In genomic region chr9:42240583-42240992, GRCm38 (mm10) we compare ENCODE assay signal across 7 mouse cellular contexts. TPM values are rescaled to one million over a fixed set of nuclear protein-coding genes. Genes with fewer than 3 reads are reported as not detected.
DNase-seq lines count a peak whose midpoint lies in the region; ATAC-seq and TF ChIP-seq lines count a peak whose summit lies in the region.

No protein-coding gene starts in this region.

- intact Hi-C loops in heart, postnatal 36 days (cut with DNase I): loop anchor here (1.0 to 10.0 kb wide), 4 partner anchors 78 to 1016 kb away; partner anchors contain the start of gene Sorl1

- no peak for ATAC-seq in embryonic facial prominence, embryonic 13.5 days (ENCODE audit: insufficient number of reproducible peaks, insufficient read depth, low FRiP score, low TSS enrichment, low read depth)
- ATAC-seq in lung, embryonic 14.5 days (ENCODE audit: insufficient read depth): no peak

- peak; percentile 56 for TF ChIP-seq CTCF in E14TG2a.4 (conservative IDR thresholded peaks at IDR 0.05; ENCODE audit: low read length)
- TF ChIP-seq CTCF in lung, embryonic 14.5 days (IDR thresholded peaks at IDR 0.05; ENCODE audit: low read depth): peak; percentile 82

- peaks cover 2% of the 10 kb centered on the region; the same call in 1 of the 2 replicates for H3K27me3 ChIP-seq in E14TG2a.4 (ENCODE audit: insufficient read depth, low read length)
- H3K27me3 ChIP-seq in embryonic facial prominence, embryonic 13.5 days: no peaks in the 10 kb centered on the region
- no peaks in the 10 kb centered on the region for H3K27me3 ChIP-seq in lung, embryonic 14.5 days (ENCODE audit: insufficient read depth, low read length)

- peak; percentile 61 for DNase-seq in adrenal gland, postnatal 10 days
- DNase-seq in heart, postnatal 36 days: peak; percentile 44 to 46
- DNase-seq in kidney, postnatal 4 days: peak; percentile 62 to 74
- DNase-seq in lung, embryonic 14.5 days: peak; percentile 89
- peak; percentile 22 for DNase-seq in retina, adult 2 months (ENCODE audit: low read depth, low spot score)

- no peak overlapping the region for H3K9ac ChIP-seq in embryonic facial prominence, embryonic 13.5 days
- no peak overlapping the region for H3K9ac ChIP-seq in lung, embryonic 14.5 days

- 24% methylated on average over 11 of the region's 11 CpGs for WGBS in embryonic facial prominence, embryonic 13.5 days
- 21% methylated on average over 11 of the region's 11 CpGs for WGBS in lung, embryonic 14.5 days

- peaks cover 9% of the 10 kb centered on the region for H3K4me1 ChIP-seq in E14TG2a.4 (replicated peaks; ENCODE audit: low read depth, low read length)
- H3K4me1 ChIP-seq in embryonic facial prominence, embryonic 13.5 days: peaks cover 9% of the 10 kb centered on the region
- H3K4me1 ChIP-seq in lung, embryonic 14.5 days (ENCODE audit: insufficient read depth): no peaks in the 10 kb centered on the region

- H3K36me3 ChIP-seq in E14TG2a.4 (ENCODE audit: insufficient read depth, low read length): no peaks in the 10 kb centered on the region
- no peaks in the 10 kb centered on the region for H3K36me3 ChIP-seq in embryonic facial prominence, embryonic 13.5 days
- no peaks in the 10 kb centered on the region for H3K36me3 ChIP-seq in lung, embryonic 14.5 days (ENCODE audit: insufficient read depth)

- H3K9me3 ChIP-seq in E14TG2a.4 (ENCODE audit: low read length): no peaks in the 10 kb centered on the region
- no peaks in the 10 kb centered on the region for H3K9me3 ChIP-seq in embryonic facial prominence, embryonic 13.5 days
- no peaks in the 10 kb centered on the region for H3K9me3 ChIP-seq in lung, embryonic 14.5 days (ENCODE audit: low read depth, low read length)

- H3K4me3 ChIP-seq in E14TG2a.4 (replicated peaks; ENCODE audit: low read length): no peak overlapping the region
- no peak overlapping the region for H3K4me3 ChIP-seq in embryonic facial prominence, embryonic 13.5 days
- H3K4me3 ChIP-seq in lung, embryonic 14.5 days (ENCODE audit: low read depth, low read length): no peak overlapping the region

- no peak overlapping the region for H3K27ac ChIP-seq in embryonic facial prominence, embryonic 13.5 days
- no peak overlapping the region for H3K27ac ChIP-seq in lung, embryonic 14.5 days (ENCODE audit: low read depth)

- H3K4me2 ChIP-seq in embryonic facial prominence, embryonic 13.5 days: peak overlapping the region; percentile 45
- H3K4me2 ChIP-seq in lung, embryonic 14.5 days: no peak overlapping the region; the same call in 1 of the 2 replicates

RNA-seq across cellular contexts. Expression of gene Sc5d, which starts 23.5 kb away (rescaled TPM):
- 10 to 100 TPM; 33.9 to 44.8 TPM for total RNA-seq in adrenal gland, postnatal 10 days (2021)
- polyA plus RNA-seq in embryonic facial prominence, embryonic 13.5 days (2015; fragmentation: Nextera tagmentation; extraction: Ambion mirVana): 43.4 and 44.7 TPM in 2 replicates
- 10 to 100 TPM; 17.0 to 17.6 TPM for total RNA-seq in heart, postnatal 36 days (2021)
- 40.0 and 47.8 TPM in 2 replicates for polyA plus RNA-seq in lung, embryonic 14.5 days (2014; fragmentation: Nextera tagmentation; extraction: Ambion mirVana)

Comparison
In these comparisons a context has a peak if more than half of its experiments do, and no peak if none do; other contexts are left out.
1. DNase-seq: peak in every context shown above with its lines; median percentile 89 in lung, embryonic 14.5 days; 68 in kidney, postnatal 4 days; 61 in adrenal gland, postnatal 10 days; 45 in heart, postnatal 36 days; 22 in retina, adult 2 months.